Mouse (Mus musculus): ENCODE data around the gene Srebf2. TPM values are rescaled to one million over a fixed set of nuclear protein-coding genes. Genes with fewer than 3 reads are reported as not detected.
A peak's percentile ranks its signal among the peaks of the same experiment; 100 is the strongest.
"Not testable (repeated sequence)": the region's sequence is repeated elsewhere in the genome, so short reads cannot be mapped to it uniquely, and the experiment has no call there.

Gene Srebf2
- polyA plus RNA-seq, 1 experiment from 2014 or later = 173 TPM

DNA sequence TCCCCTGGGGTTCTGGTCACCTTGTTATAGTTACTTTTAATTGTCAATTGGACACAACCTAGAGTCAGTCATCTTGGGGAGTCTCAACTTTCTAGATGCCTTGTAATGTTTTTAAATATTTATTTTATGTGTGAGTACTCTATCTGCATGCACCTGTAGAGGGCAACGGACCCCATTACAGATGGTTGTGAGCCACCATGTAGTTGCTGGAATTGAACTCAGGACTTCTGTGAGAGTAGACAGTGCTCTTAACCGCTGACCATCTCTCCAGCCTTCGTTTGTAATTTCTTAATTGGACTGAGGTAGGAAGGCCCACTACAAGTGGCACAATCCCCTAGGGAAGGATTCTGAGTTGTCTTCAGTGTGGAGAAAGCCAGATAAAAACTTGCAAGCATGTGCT, 96.3 kb downstream of the Srebf2 start:
- Histone ChIP-seq H3K9me3 (no peaks in the 10 kb centered on the region), H3K4me2 (replicated peaks) (peak overlapping the region; percentile 91), H3K4me3 (peak overlapping the region; percentile 72), H3K4me1 (peaks cover 8% of the 10 kb centered on the region), H3K9ac (peak overlapping the region; percentile 73), H3K27me3 (no peaks in the 10 kb centered on the region), H3K27ac (no peak overlapping the region), H3K36me3 (peaks cover 11% of the 10 kb centered on the region)
- ATAC-seq (ENCODE audit: low FRiP score, low read depth) = no peak
- WGBS = 75% methylated on average over 3 of the region's 3 CpGs

GRCm38 (mm10) chr15:82243742-82244114, 96.7 kb downstream of the Srebf2 start:
- peaks cover 8% of the 10 kb centered on the region for H3K4me1 ChIP-seq
- 3% methylated on average over 12 of the region's 12 CpGs for WGBS
- no peaks in the 10 kb centered on the region for H3K27me3 ChIP-seq
- peak overlapping the region; percentile 72 for H3K4me3 ChIP-seq
- 0 out of 2 replicates have a peak, but pooled peaks have one; percentile 2 for ATAC-seq (ENCODE audit: low FRiP score, low read depth)
- peak overlapping the region; percentile 73 for H3K9ac ChIP-seq
- H3K36me3 ChIP-seq = peaks cover 7% of the 10 kb centered on the region
- H3K27ac ChIP-seq = no peak overlapping the region
- H3K9me3 ChIP-seq = no peaks in the 10 kb centered on the region
- H3K4me2 ChIP-seq (replicated peaks) = peak overlapping the region; percentile 91

DNA sequence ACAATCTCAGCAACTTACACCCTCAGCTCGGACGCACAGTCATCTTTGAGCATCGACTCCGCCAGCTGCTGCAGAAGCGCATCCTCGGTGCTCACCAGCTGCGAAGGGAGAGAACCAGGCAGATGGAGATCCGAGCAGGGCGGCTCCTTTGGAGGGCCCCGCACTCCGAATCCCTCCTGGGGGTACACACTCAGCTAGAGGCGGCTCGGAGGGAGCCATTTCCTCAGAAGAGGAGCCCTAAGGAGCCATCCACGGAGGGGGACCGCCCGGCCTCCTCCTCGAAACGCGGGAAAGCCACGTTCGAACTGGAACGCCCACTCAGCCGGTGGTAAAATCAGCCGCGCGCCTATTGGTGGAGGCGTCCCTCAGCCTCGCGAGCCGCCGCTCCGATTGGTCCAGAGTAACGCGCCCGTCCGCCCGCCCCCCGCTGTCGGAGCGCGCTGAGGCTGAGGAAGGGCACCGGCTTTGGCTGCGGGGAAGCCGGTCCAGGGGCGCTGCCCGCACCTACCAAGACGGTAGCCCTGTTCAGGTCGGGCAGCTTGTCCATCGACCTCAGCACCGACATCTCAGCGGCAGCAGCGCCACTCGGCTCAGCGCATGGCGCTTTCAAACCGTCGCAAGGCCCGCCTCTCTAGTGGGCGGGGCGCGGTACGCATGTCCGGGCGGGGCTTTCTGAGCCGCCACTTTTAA, 97.3 kb downstream of the Srebf2 start, which contains the start of gene Cenpm:
Cenpm (minus strand) TSS at position 634 of the 690 bp plus-strand sequence.
- WGBS = under 1% methylated on average over 65 of the region's 65 CpGs
- no peaks in the 10 kb centered on the region for H3K27me3 ChIP-seq

DNA sequence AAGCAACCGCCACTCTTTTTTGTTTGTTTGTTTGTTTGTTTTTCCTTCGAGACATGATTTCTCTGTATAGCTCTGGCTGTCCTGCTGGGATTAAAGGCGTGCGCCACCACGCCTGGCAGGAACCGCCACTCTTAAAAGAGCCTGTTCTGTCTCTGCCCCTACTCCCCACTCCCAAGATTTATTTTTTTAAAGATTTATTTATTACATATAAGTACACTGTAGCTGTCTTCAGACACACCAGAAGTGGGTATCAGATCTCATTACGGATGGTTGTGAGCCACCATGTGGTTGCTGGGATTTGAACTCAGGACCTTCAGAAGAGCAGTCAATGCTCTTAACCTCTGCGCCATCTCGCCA, 97.8 kb downstream of the Srebf2 start:
- WGBS = 20% methylated on average over 9 of the region's 9 CpGs
- Histone ChIP-seq H3K9ac (peak overlapping the region; percentile 73), H3K4me2 (replicated peaks) (peak overlapping the region; percentile 91), H3K4me3 (peak overlapping the region; percentile 72), H3K27ac (peak overlapping the region; percentile 79)
- H3K27me3 ChIP-seq, H3K4me1 ChIP-seq, H3K36me3 ChIP-seq, H3K9me3 ChIP-seq: not testable (repeated sequence)
- ATAC-seq (ENCODE audit: low FRiP score, low read depth) = peak; percentile 28; the same call in 1 of the 2 replicates

More for the DNA sequence above, 97.3 kb downstream of the Srebf2 start, which contains the start of gene Cenpm:
- Histone ChIP-seq H3K4me1 (peaks cover 8% of the 10 kb centered on the region), H3K4me2 (replicated peaks) (peak within 1 kb of the TSS; percentile 91), H3K27ac (peak within 1 kb of the TSS; percentile 79), H3K4me3 (peak within 1 kb of the TSS; percentile 72), H3K9ac (peak within 1 kb of the TSS; percentile 73), H3K36me3 (peaks cover 1% of the 10 kb centered on the region; the same call in 1 of the 2 replicates), H3K9me3 (no peaks in the 10 kb centered on the region)
- peak; percentile 97 for ATAC-seq (ENCODE audit: low FRiP score, low read depth)

DNA sequence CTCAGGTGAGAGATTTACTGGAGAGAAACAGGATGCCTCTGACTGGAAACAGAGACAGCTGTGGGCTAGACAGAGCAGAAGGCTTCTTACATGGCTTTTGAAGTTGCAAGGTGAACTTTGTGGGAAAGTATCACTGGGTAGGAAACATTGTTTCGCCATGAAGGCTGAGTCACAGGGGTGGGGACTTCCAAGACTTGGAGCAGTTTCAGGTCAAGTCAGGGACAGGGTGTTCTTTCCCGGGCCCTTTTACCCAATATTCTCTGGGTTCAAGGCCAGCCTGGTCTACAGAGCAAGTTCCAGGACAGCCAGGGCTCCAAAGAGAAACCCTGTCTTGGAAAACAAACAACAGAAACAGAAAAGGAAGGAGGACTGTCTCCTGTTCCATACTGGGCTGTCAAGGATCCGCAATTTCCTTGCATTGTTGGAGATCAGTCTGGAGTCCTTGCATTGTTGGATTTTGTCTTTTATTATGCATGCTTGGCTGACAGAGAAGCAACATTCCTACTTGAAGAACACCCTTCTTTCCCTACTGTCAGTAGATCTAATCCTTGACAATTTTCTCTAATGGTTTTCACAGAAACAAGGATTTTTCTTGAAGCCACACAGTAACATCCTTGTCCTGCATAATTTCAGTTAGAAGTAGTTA, 100.3 kb downstream of the Srebf2 start:
- no peak for ATAC-seq (ENCODE audit: low FRiP score, low read depth)
- 74% methylated on average over 3 of the region's 3 CpGs for WGBS

DNA sequence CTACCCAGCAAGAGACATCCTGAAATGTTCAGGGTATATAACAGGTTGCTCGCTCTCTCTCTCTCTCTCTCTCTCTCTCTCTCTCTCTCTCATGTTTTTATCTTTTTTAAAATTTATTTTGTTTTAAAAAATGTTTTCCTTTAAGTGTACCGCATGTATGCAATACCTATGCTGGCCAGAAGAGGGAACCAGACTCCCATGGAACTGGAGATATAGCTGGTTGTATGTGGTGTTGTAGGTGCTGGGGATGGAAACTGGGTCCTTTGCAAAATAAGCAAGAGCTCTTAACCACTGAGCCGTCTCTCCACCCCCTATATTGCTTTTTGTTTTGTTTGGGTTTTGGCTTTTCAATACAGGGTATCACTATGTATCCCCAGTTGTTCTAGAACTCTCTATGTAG, 104.6 kb downstream of the Srebf2 start:
- no peak overlapping the region for H3K4me2 ChIP-seq (replicated peaks)
- no peak for ATAC-seq (ENCODE audit: low FRiP score, low read depth)
- H3K9ac ChIP-seq = no peak overlapping the region
- H3K27me3 ChIP-seq = no peaks in the 10 kb centered on the region
- H3K9me3 ChIP-seq = no peaks in the 10 kb centered on the region
- no peak overlapping the region for H3K27ac ChIP-seq
- no peaks in the 10 kb centered on the region for H3K36me3 ChIP-seq
- 95% methylated on average over 3 of the region's 3 CpGs for WGBS
- H3K4me3 ChIP-seq = no peak overlapping the region
- peaks cover 6% of the 10 kb centered on the region; the same call in 1 of the 2 replicates for H3K4me1 ChIP-seq

More for the DNA sequence above, 100.3 kb downstream of the Srebf2 start:
- H3K4me1 ChIP-seq = peaks cover 8% of the 10 kb centered on the region
- no peak overlapping the region for H3K27ac ChIP-seq
- H3K27me3 ChIP-seq = no peaks in the 10 kb centered on the region
- H3K9me3 ChIP-seq = no peaks in the 10 kb centered on the region
- H3K36me3 ChIP-seq = no peaks in the 10 kb centered on the region
- H3K4me2 ChIP-seq (replicated peaks) = no peak overlapping the region
- no peak overlapping the region for H3K4me3 ChIP-seq
- no peak overlapping the region for H3K9ac ChIP-seq

- Histone ChIP-seq H3K9ac (no peak within 1 kb of the TSS), H3K4me3 (no peak within 1 kb of the TSS), H3K27me3 (no peaks in the 10 kb centered on the region), H3K4me1 (peaks cover 6% of the 10 kb centered on the region; the same call in 1 of the 2 replicates), H3K4me2 (replicated peaks) (no peak within 1 kb of the TSS), H3K9me3 (no peaks in the 10 kb centered on the region), H3K27ac (no peak within 1 kb of the TSS), H3K36me3 (no peaks in the 10 kb centered on the region)
- no peak for ATAC-seq (ENCODE audit: low FRiP score, low read depth)
- WGBS = 92% methylated on average over 6 of the region's 6 CpGs
Measured at GRCm38 (mm10) chr15:82252097-82252496, 105.1 kb downstream of the Srebf2 start, which contains the start of gene 1500009C09Rik. Gene 1500009C09Rik, plus strand, starts transcription at chr15:82252397.

MicroRNAs encoded within 50 kb of the gene (microRNA counts, 519-probe panel; counts per million panel counts)
- microRNA mmu-miR-33 = 2,500 counts per million, percentile 35 among the panel's probes with 10 or more counts

Small RNAs within 50 kb of the gene (microRNA-seq; reads per million reads assigned to microRNA genes)
- gene Mir33 = 72.8 reads per million, percentile 48 among the genes with 10 or more reads in this experiment

Other genes with a start within 250 kb of the Srebf2 start
- 56.9 and 57.9 TPM in 2 replicates for gene Polr3h, start 220.9 kb upstream of the Srebf2 start, polyA plus RNA-seq (2015; fragmentation: Nextera tagmentation; extraction: Ambion mirVana)
- 13.4 and 15.0 TPM in 2 replicates for gene Csdc2, start 210.4 kb upstream of the Srebf2 start, polyA plus RNA-seq (2015; fragmentation: Nextera tagmentation; extraction: Ambion mirVana)
- gene Pmm1, start 186.3 kb upstream of the Srebf2 start, polyA plus RNA-seq (2015; fragmentation: Nextera tagmentation; extraction: Ambion mirVana) = 26.3 and 26.8 TPM in 2 replicates
- gene 1700029P11Rik, start 166.6 kb upstream of the Srebf2 start, polyA plus RNA-seq (2015; fragmentation: Nextera tagmentation; extraction: Ambion mirVana) = not detected in 2 replicates
- gene Xrcc6, start 159.3 kb upstream of the Srebf2 start, polyA plus RNA-seq (2015; fragmentation: Nextera tagmentation; extraction: Ambion mirVana) = 88.5 and 92.1 TPM in 2 replicates
- gene Desi1, start 113.3 kb upstream of the Srebf2 start, polyA plus RNA-seq (2015; fragmentation: Nextera tagmentation; extraction: Ambion mirVana) = 26.6 and 26.9 TPM in 2 replicates
- gene Snu13, start 99.6 kb upstream of the Srebf2 start, polyA plus RNA-seq (2015; fragmentation: Nextera tagmentation; extraction: Ambion mirVana) = 294 and 308 TPM in 2 replicates
- 0.03 TPM in 1 of 2 replicates, not detected in the other for gene 4930407I10Rik, start 88.0 kb upstream of the Srebf2 start, polyA plus RNA-seq (2015; fragmentation: Nextera tagmentation; extraction: Ambion mirVana)
- gene Mei1, start 77.2 kb upstream of the Srebf2 start, polyA plus RNA-seq (2015; fragmentation: Nextera tagmentation; extraction: Ambion mirVana) = 0.11 and 0.17 TPM in 2 replicates
- 27.6 and 30.3 TPM in 2 replicates for gene Ccdc134, start 19.3 kb upstream of the Srebf2 start, polyA plus RNA-seq (2015; fragmentation: Nextera tagmentation; extraction: Ambion mirVana)
- gene Shisa8, start 65.6 kb downstream of the Srebf2 start, polyA plus RNA-seq (2015; fragmentation: Nextera tagmentation; extraction: Ambion mirVana) = 0.15 and 0.34 TPM in 2 replicates
- gene Tnfrsf13c, start 77.2 kb downstream of the Srebf2 start, polyA plus RNA-seq (2015; fragmentation: Nextera tagmentation; extraction: Ambion mirVana) = 0.13 and 0.15 TPM in 2 replicates
- gene Cenpm, start 97.6 kb downstream of the Srebf2 start, polyA plus RNA-seq (2015; fragmentation: Nextera tagmentation; extraction: Ambion mirVana) = 62.5 and 62.6 TPM in 2 replicates
- not detected in 2 replicates for gene 1500009C09Rik, start 105.2 kb downstream of the Srebf2 start, polyA plus RNA-seq (2015; fragmentation: Nextera tagmentation; extraction: Ambion mirVana)
- gene Sept3, start 127.7 kb downstream of the Srebf2 start, polyA plus RNA-seq (2015; fragmentation: Nextera tagmentation; extraction: Ambion mirVana) = 25.6 and 26.1 TPM in 2 replicates
- not detected in 2 replicates for gene Wbp2nl, start 151.8 kb downstream of the Srebf2 start, polyA plus RNA-seq (2015; fragmentation: Nextera tagmentation; extraction: Ambion mirVana)
- gene Naga, start 191.7 kb downstream of the Srebf2 start, polyA plus RNA-seq (2015; fragmentation: Nextera tagmentation; extraction: Ambion mirVana) = 45.5 and 48.1 TPM in 2 replicates
- 17.9 and 18.6 TPM in 2 replicates for gene Pheta2, start 191.8 kb downstream of the Srebf2 start, polyA plus RNA-seq (2015; fragmentation: Nextera tagmentation; extraction: Ambion mirVana)
- gene Smdt1, start 191.8 kb downstream of the Srebf2 start, polyA plus RNA-seq (2015; fragmentation: Nextera tagmentation; extraction: Ambion mirVana) = 239 and 258 TPM in 2 replicates
- 294 and 300 TPM in 2 replicates for gene Ndufa6, start 207.1 kb downstream of the Srebf2 start, polyA plus RNA-seq (2015; fragmentation: Nextera tagmentation; extraction: Ambion mirVana)
- gene Cyp2d22, start 233.1 kb downstream of the Srebf2 start, polyA plus RNA-seq (2015; fragmentation: Nextera tagmentation; extraction: Ambion mirVana) = 7.3 and 9.5 TPM in 2 replicates
- not detected in 2 replicates for gene Cyp2d11, start 246.8 kb downstream of the Srebf2 start, polyA plus RNA-seq (2015; fragmentation: Nextera tagmentation; extraction: Ambion mirVana)

Data from limb, embryonic 13.5 days (tissue).